Mouse (Mus musculus): ENCODE measurements around the gene Olfr849. TPM values are rescaled to one million over a fixed set of nuclear protein-coding genes. Genes with fewer than 3 reads are reported as not detected.

Gene Olfr849
- polyA plus RNA-seq (2014; fragmentation: Nextera tagmentation; extraction: Ambion mirVana): not detected in 2 replicates

DNA sequence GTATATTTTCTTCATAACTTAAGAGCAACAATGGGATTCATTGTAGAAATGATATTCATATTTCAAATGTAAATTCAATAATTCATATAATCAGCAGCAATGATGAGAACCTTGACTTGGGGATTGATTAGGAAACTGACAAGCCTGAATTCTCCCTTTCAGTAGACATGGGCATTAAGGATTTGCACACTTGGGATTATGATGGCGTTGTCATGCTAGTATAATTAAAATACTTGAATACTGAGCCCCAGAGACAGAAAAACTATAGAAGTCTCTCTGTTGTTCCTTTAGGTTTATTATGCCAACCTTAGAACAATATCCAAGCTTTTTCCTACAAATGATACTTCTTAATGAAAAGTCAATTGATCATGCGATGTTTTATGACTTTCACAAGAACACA is at the start of gene Olfr849:
Gene Olfr849, plus strand, starts transcription at position 301 of the 400 bp plus-strand sequence.
- no peak within 1 kb of the TSS for H3K4me3 ChIP-seq (ENCODE audit: low read depth, low read length)
- no peaks in the 10 kb centered on the region for H3K4me1 ChIP-seq (replicated peaks; ENCODE audit: control insufficient read depth, insufficient read depth, low read length)
- no peaks in the 10 kb centered on the region for H3K27me3 ChIP-seq (replicated peaks; ENCODE audit: control insufficient read depth, insufficient read depth, low read length)
- H3K9ac ChIP-seq (ENCODE audit: low read length): no peak within 1 kb of the TSS
- no peak within 1 kb of the TSS for H3K4me2 ChIP-seq (ENCODE audit: low read length)
- H3K9me3 ChIP-seq (ENCODE audit: control insufficient read depth, low read length): no peaks in the 10 kb centered on the region
- H3K27ac ChIP-seq (ENCODE audit: low read depth): no peak within 1 kb of the TSS
- no peak for ATAC-seq (replicated peaks; ENCODE audit: low FRiP score, low TSS enrichment, low read depth)
- no peaks in the 10 kb centered on the region for H3K36me3 ChIP-seq (ENCODE audit: control insufficient read depth, insufficient read depth, low read length)
- no peak for DNase-seq (ENCODE audit: low spot score)
- WGBS: 81% methylated on average over 2 of the region's 2 CpGs

DNA sequence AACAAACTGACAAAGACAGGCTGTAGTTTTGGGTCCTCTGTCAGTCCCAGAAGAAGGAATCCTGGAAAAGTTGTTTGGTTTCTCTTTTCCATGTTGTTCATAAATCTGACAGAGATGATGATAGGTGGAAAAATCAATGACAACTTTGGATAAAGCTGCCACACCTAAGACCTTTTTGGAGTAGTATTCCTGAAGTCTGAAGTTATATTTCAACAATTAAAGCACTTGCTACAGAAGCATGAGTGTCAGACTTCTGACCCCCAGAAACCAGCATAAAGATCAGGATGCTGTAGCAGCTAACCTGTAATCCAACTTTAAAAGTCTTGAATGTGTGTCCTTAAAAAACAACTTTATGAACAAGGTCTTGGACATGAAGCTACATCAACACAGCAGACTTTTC is 38.1 kb downstream of the Olfr849 start, which contains the start of gene Olfr850:
Gene Olfr850, minus strand, starts transcription at position 101 of the 400 bp plus-strand sequence.
- Histone ChIP-seq H3K9me3 (ENCODE audit: control insufficient read depth, low read length) (0 out of 2 replicates have a peak, but pooled peaks cover 3% of the 10 kb centered on the region), H3K27me3 (replicated peaks; ENCODE audit: control insufficient read depth, insufficient read depth, low read length) (no peaks in the 10 kb centered on the region)
- no peak for ATAC-seq (replicated peaks; ENCODE audit: low FRiP score, low TSS enrichment, low read depth)

DNA sequence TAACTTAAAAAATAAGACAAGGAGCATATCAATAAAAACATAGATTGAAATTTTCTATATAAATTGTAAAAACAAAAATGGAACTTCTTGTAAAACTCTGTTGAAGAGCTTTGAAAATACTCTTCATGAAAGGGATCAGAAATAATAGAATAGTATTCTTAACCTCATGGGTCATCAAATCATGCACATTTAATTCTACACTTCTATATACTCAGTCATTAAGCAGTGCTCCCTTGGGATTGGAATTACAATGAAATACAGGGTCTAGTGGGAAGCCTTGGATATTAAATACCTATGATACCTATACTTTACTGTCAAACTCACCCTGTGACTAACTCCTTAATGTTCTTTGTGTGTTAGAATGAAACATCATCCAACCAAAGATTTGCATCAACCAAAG is 52.9 kb downstream of the Olfr849 start, which contains the start of gene Olfr851:
Gene Olfr851, plus strand, starts transcription at position 301 of the 400 bp plus-strand sequence.
- ATAC-seq (replicated peaks; ENCODE audit: low FRiP score, low TSS enrichment, low read depth) (no peak), DNase-seq (ENCODE audit: low spot score) (no peak)
- Histone ChIP-seq H3K4me1 (replicated peaks; ENCODE audit: control insufficient read depth, insufficient read depth, low read length) (no peaks in the 10 kb centered on the region), H3K36me3 (ENCODE audit: control insufficient read depth, insufficient read depth, low read length) (no peaks in the 10 kb centered on the region), H3K27me3 (replicated peaks; ENCODE audit: control insufficient read depth, insufficient read depth, low read length) (no peaks in the 10 kb centered on the region), H3K9me3 (ENCODE audit: control insufficient read depth, low read length) (0 out of 2 replicates have a peak, but pooled peaks cover 5% of the 10 kb centered on the region), H3K9ac (ENCODE audit: low read length) (no peak within 1 kb of the TSS), H3K4me2 (ENCODE audit: low read length) (no peak within 1 kb of the TSS), H3K4me3 (ENCODE audit: low read depth, low read length) (no peak within 1 kb of the TSS), H3K27ac (ENCODE audit: low read depth) (no peak within 1 kb of the TSS)

More for the DNA sequence above, 38.1 kb downstream of the Olfr849 start, which contains the start of gene Olfr850:
- DNase-seq (ENCODE audit: low spot score): no peak
- no peak within 1 kb of the TSS for H3K27ac ChIP-seq (ENCODE audit: low read depth)
- H3K4me2 ChIP-seq (ENCODE audit: low read length): no peak within 1 kb of the TSS
- no peaks in the 10 kb centered on the region for H3K4me1 ChIP-seq (replicated peaks; ENCODE audit: control insufficient read depth, insufficient read depth, low read length)
- no peak within 1 kb of the TSS for H3K4me3 ChIP-seq (ENCODE audit: low read depth, low read length)
- H3K9ac ChIP-seq (ENCODE audit: low read length): no peak within 1 kb of the TSS
- H3K36me3 ChIP-seq (ENCODE audit: control insufficient read depth, insufficient read depth, low read length): no peaks in the 10 kb centered on the region

Other genes with a start within 250 kb of the Olfr849 start
- gene Olfr843, start 188.3 kb upstream of the Olfr849 start, polyA plus RNA-seq (2014; fragmentation: Nextera tagmentation; extraction: Ambion mirVana): not detected in 2 replicates
- not detected in 2 replicates for gene Olfr844, start 123.9 kb upstream of the Olfr849 start, polyA plus RNA-seq (2014; fragmentation: Nextera tagmentation; extraction: Ambion mirVana)
- not detected in 2 replicates for gene Olfr845, start 103.8 kb upstream of the Olfr849 start, polyA plus RNA-seq (2014; fragmentation: Nextera tagmentation; extraction: Ambion mirVana)
- not detected in 2 replicates for gene Olfr846, start 76.3 kb upstream of the Olfr849 start, polyA plus RNA-seq (2014; fragmentation: Nextera tagmentation; extraction: Ambion mirVana)
- gene Olfr847, start 61.6 kb upstream of the Olfr849 start, polyA plus RNA-seq (2014; fragmentation: Nextera tagmentation; extraction: Ambion mirVana): not detected in 2 replicates
- not detected in 2 replicates for gene Olfr850, start 38.0 kb downstream of the Olfr849 start, polyA plus RNA-seq (2014; fragmentation: Nextera tagmentation; extraction: Ambion mirVana)
- not detected in 2 replicates for gene Olfr851, start 53.0 kb downstream of the Olfr849 start, polyA plus RNA-seq (2014; fragmentation: Nextera tagmentation; extraction: Ambion mirVana)
- not detected in 2 replicates for gene Olfr853, start 100.8 kb downstream of the Olfr849 start, polyA plus RNA-seq (2014; fragmentation: Nextera tagmentation; extraction: Ambion mirVana)
- gene Olfr854, start 127.1 kb downstream of the Olfr849 start, polyA plus RNA-seq (2014; fragmentation: Nextera tagmentation; extraction: Ambion mirVana): not detected in 2 replicates
- gene Olfr855, start 142.4 kb downstream of the Olfr849 start, polyA plus RNA-seq (2014; fragmentation: Nextera tagmentation; extraction: Ambion mirVana): not detected in 2 replicates
- 29.7 and 34.3 TPM in 2 replicates for gene Zfp317, start 181.8 kb downstream of the Olfr849 start, polyA plus RNA-seq (2014; fragmentation: Nextera tagmentation; extraction: Ambion mirVana)